Mouse (Mus musculus): ENCODE measurements around the gene Maff.

DNA sequence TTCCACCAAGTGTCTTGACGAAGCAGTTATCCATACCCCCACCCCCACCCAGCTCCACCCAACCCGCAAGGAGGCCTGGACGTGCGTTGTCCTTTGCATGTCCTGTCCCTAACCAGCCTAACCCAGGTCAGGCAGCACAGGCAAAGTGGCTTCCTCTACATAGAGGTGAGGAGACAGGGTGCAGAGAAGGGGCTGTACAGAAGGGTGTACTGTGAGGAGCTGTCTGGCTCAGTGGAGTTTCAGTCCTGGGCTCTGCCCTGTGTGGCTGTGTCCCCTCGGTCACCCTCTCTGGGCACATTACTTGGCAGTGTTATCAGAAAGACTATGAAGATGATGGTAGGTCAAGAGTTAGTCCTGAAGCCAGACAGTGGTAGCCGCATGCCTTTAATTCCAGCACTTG is 6.1 kb downstream of the Maff start:
- TF ChIP-seq CTCF (IDR thresholded peaks at IDR 0.05; ENCODE audit: control insufficient read depth, insufficient read depth, insufficient replicate concordance, low read depth, low read length), result no peak
- no peak for TF ChIP-seq POLR2A (IDR thresholded peaks at IDR 0.05; ENCODE audit: control insufficient read depth, low read depth, low read length)
